Mouse (Mus musculus) myocyte (in vitro differentiated cells): Measurements from ENCODE around the gene Ccdc190.

Source experiments
- MAX ChIP-seq: IDR thresholded peaks from one replicate; pipeline ENCODE4 v1.6.1; 2011; ENCODE audit warnings: low read depth, mild to moderate bottlenecking, control low read depth
- MYOG ChIP-seq, 3 experiments: IDR thresholded peaks; one replicate each; pipeline ENCODE4 v1.6.1; 2011; ENCODE audit warnings: control low read depth in 2 of 3, low read depth in 2 of 3, mild to moderate bottlenecking in 2 of 3; ENCODE audit not compliant: insufficient read length in 2 of 3, control insufficient read depth in 1 of 3, insufficient read depth in 1 of 3
- POLR2A ChIP-seq: IDR thresholded peaks from one replicate; pipeline ENCODE4 v1.6.1; 2011; ENCODE audit warnings: low read depth, mild to moderate bottlenecking, control low read depth, moderate library complexity; ENCODE audit not compliant: insufficient read length
- POLR2AphosphoS2 ChIP-seq: IDR thresholded peaks from one replicate; pipeline ENCODE4 v1.6.1; 2011; ENCODE audit warnings: low read depth, control low read depth; ENCODE audit not compliant: insufficient read length
- TCF3 ChIP-seq: IDR thresholded peaks from one replicate; pipeline ENCODE4 v1.6.1; 2011; ENCODE audit warnings: low read depth, control low read depth; ENCODE audit not compliant: insufficient read length
- USF1 ChIP-seq: IDR thresholded peaks from one replicate; pipeline ENCODE4 v1.6.1; 2011; ENCODE audit warnings: low read depth, mild to moderate bottlenecking, control low read depth, moderate library complexity

DNA sequence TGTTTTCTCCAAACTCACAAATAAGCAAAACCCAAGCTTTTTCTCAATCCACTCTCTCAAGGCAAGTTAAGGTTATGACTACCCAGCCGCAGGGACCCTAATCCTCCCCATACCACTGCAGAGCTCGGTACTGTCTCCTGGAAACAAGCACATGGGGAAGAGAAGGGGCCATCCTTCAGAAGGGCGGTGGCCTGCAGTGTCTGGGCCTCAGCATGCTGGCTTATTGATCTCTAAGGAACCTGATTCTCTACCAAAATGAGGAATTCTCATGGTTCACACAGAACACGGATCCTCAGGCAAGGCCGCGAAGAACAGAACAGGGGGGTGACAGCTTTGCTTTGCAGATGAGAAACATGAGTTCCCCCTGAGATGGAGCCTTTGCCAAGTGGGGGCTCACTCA is 23.1 kb downstream of the Ccdc190 start:
- no peak for TF ChIP-seq POLR2AphosphoS2
- no peak for TF ChIP-seq MYOG (IDR thresholded peaks at IDR 0.05; ENCODE audit: control insufficient read depth in 1 of 3, insufficient read depth in 1 of 3, insufficient read length in 2 of 3, low read depth in 2 of 3)
- TF ChIP-seq MAX: no peak
- no peak for TF ChIP-seq USF1
- TF ChIP-seq POLR2A: no peak
- no peak for TF ChIP-seq TCF3
